Mouse (Mus musculus) v-Abl transformed pro-B cells (cell line): ENCODE data around the gene Ncbp3.

ENCODE experiments used
- in situ Hi-C, 2 experiments: fragments of 400-800 bp; cut with MboI; formaldehyde crosslinking; loops; one replicate each; pipeline ENCODE4 v1.15.1; 2025; ENCODE audit not compliant: unreplicated experiment in 2 of 2

The Ncbp3 gene

DNA sequence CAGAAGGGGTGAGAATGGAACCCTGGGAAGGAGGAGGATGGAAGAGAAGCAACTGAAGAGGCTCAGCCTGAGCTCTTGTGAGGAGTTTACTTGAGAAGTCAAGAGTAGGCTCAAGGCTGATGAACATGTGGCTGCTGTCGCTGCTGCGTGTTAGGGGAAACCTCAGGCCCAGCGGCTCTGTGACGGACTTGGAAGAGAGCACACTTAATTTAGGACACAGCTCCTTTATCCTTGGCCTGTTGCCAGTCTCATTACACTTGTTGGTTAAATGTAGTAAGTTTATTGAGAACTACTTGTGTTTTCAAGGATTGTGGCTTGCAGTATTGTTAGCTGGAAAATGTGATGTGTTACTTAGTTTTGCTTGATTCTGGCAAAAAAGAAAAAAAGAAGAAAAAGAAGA, 29.1 kb downstream of the Ncbp3 start:
- in situ Hi-C loops: loop anchor here in 1 of 2 experiments (10.0 kb wide), 1 partner anchor 118 kb away; the partner anchor contains the start of genes Ctns and Shpk

DNA sequence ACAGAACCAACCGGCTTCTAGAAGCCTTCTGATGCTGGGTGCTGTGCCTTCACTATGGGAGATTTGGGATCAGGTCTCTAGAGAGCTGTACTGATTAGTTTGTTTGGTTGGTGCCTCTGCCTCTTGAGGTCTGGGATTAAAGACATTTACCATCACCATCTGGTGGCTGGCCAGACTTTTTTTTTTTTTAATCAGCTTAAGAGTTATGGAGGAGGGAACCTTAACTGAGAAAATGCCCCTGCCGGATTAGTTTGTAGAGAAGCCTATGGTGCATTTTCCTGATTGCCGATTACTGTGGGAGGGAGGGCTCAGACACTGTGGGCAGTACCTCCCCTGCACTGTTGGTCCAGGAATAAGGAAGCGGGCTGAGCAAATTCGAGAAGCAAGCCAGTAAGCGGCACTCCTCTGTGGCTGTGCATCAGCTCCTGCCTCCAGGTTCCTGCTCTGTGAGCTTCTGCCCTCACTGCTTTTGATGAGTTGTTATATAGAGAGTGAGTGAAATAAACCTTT, 29.7 kb downstream of the Ncbp3 start:
- in situ Hi-C loops: loop anchor here in 1 of 2 experiments (10.0 kb wide), 1 partner anchor 118 kb away; the partner anchor contains the start of genes Ctns and Shpk

DNA sequence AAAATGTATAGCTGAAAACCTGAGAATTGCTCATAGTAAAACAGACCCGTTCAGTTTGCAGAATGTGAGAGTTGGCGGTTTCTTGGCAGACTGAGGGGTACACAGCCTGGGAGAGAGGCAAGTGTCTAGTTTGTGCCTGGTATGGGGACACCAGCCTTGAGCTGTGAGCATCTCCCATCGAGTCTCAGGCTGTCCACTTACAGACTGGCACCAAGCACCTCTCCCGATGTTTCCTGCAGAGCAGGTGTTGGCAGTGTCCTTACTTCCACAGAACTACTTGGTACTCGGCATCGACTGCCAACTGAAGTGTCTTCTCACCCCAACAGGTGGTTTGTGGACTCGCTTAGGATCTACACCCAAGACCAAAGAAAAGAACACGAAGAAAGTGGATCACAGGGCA, 31.0 kb downstream of the Ncbp3 start:
- in situ Hi-C loops: loop anchor here in 1 of 2 experiments (10.0 kb wide), 1 partner anchor 116 kb away; the partner anchor contains the start of genes Ctns and Shpk

DNA sequence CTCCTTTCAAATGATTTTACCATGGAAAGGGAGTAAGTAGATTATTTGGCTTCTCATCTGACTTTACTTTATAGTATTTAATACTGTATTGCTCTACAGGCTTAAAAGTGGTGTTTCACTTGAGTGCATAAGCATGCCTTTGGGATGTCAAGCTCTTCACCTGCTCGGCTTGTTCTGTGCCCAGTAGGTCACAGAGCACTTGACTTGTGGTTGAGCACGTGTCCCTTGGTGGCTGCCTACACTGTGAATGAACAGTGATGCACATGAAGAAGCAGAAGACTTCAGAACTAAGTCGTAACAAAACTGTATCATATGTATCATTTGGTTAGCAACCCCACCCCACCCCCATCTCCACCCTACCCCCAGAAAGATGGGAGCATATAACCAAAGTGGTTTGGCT, 32.7 kb downstream of the Ncbp3 start:
- in situ Hi-C loops: no loop called here

DNA sequence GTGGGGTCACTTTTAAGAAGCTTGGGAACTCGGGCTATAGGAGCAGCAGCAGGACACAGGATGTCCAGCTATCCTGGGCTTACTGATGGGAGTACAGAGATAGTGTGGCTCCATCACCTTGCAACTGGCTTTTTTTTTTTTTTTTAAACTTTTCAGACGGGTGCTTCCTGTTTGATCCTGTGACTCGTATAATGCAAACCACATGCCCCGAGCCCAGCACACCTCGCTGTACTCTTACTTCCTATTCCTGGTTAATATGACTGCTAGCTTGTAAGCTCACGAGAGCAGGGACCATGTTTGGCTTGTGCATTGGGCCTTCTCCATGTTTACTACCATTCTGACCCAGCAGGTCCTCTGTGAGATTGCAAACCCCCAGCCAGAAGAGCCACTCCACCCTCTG, 36.7 kb downstream of the Ncbp3 start:
- in situ Hi-C loops: no loop called here

- in situ Hi-C loops: no loop called here
These were observed 37.2 kb downstream of the Ncbp3 start for GRCm38 (mm10) chr11:73084804-73085231.

GRCm38 (mm10) chr11:73085391-73085790, 37.8 kb downstream of the Ncbp3 start:
- in situ Hi-C loops: no loop called here

DNA sequence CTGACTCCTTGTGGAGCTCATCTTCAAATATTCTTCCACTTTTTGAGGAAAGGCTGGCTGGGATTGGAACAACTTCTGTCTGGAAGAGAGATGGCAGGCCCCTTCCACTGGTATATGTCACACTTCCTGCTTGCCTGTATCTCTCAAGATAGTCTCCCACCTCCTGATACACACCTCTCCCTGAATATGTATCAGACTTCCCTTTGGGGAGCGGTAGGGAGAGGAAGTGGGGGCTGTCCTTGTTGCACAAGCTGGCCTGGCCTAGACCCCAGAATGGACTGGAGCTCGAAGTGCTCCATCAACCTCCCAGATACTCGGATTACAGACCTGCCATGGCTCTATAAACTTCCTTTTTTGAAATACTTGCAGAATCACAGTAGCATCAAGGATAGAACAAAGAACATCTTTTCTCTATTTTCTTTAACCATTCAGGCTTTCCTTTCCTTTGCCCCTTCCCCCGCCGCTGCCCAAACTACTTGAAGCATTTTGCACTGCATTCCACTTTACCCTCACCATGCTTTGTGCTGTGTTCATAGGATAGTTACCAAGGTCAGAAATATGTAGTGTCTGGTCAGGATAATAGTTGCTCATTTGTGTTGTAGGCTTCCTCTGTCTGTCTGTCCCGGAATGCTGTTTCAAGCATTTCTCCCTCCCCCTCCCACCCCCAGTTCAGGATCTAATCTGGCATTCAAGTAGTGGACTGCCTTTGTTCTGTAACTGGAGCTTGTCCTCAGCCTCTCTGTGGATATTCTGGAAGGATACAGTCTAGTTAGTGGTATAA, 40.3 kb downstream of the Ncbp3 start:
- in situ Hi-C loops: no loop called here

DNA sequence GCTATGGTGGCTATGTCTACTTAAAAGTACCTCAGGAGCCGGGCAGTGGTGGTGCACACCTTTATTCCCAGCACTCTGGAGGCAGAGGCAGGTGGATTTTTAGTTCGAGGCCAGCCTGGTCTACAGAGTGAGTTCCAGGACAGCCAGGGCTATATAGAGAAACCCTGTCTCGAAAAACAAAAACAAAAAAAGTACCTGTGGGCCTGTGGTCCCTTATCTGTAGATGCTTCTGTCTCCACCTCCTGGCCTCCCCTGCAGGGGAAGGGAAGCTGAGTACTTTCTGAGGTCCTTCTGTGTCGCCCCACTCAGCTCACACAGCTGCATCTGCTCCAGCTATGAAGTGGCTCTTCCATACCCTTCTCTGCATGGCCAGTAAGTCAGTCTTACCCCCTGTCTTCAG, 42.7 kb downstream of the Ncbp3 start, which contains the start of gene Itgae:
Gene Itgae, plus strand, starts transcription at position 301 of the 400 bp plus-strand sequence.
- in situ Hi-C loops: no loop called here

DNA sequence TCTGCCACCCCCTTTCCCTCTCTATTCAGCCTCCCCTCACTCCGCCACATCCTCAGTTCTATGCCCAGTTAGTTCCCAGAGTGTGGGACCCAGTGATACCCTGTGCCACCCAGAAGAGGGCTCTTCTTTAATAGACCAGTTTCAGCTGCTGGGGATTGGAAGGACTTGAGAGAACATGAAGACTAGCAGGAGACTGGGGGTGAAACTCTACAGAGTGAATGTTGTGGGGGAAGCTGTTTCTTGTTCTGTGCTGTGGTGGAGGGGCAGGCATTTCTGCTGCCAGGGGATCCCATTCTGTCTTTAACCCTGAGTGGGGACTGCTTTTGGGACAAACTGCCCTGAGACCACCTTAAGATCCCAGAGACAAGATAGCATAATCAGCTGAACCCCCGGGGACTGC, 43.2 kb downstream of the Ncbp3 start:
- in situ Hi-C loops: no loop called here

GRCm38 (mm10) chr11:73092057-73092456, 44.5 kb downstream of the Ncbp3 start:
- in situ Hi-C loops: no loop called here

DNA sequence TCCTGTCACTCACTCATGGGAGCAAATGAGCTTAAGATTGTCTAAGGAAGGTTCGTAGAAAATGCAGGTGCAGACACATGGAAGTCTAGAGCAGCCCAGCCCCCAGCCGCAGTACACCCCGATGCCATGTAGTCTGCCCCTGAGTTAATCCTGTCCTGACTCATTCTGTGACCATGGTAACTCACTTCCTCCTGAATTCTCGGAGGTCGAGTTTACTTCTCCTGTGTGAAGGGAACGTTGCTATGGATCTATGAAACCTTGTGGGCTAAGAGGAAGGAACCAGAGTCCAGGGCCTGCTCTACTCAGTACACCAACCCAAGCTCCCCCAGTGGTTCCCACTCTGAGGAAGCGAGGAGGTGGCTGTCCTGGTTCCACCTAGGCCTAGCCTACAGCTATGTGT, 45.3 kb downstream of the Ncbp3 start:
- in situ Hi-C loops: no loop called here

- in situ Hi-C loops: no loop called here
These were observed 46.8 kb downstream of the Ncbp3 start for GRCm38 (mm10) chr11:73094231-73094995.

- in situ Hi-C loops: no loop called here
These were observed 51.3 kb downstream of the Ncbp3 start for GRCm38 (mm10) chr11:73098860-73099259.

DNA sequence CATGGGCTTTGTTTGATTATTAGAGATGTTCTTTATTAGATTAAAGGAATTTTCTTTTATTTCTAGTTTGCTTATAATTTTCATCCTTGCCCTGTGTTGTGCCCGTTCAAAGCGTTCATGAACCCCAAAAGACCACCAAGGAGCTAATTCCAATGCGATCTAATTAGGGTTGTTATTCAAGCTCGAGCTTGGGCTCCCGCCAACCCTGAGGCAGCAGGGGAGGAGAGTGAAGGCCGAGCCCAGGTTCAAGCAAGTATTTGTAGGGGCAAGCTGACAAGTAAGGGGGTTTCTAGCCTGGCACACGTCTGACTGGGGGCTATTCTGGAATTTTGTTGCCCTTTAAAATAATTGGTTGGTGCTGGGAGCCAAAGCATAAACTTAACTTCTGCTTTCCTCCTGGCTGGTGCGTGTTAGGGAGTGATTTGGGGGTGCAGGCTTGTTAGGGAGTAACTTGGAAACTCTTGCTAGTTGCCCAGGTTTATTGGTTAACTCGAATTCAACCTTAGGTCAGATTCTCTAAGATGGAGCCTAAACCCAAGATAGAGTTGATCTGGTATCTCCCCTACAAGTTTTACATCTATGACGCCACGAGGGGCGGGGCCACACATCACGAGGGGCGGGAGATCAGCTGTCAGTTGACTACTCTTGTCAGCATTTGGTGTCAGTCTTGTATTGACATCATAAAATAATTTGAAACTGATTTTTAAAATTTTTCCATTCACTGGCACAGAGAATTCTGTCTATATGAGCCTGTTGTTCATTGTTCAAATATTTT, 52.6 kb downstream of the Ncbp3 start:
- in situ Hi-C loops: no loop called here

- in situ Hi-C loops: no loop called here
These were observed 53.7 kb downstream of the Ncbp3 start for GRCm38 (mm10) chr11:73101308-73101707.

DNA sequence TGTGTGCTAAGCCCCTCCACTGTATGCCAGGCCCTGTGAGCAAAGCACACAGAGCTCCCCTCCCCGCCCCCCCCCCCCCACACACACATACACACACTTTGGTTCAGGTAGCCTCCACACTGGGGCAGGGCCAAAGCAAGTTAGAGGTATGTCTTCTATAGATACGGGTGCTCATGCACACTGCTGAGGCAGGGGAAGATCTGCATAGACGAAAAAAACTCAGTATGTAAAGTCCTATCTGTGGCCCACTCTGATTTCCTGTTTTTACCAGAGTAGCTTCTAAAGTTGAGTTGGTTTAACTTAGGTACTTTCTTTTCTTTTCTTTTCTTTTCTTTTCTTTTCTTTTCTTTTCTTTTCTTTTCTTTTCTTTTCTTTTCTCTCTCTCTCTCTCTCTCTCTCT, 57.7 kb downstream of the Ncbp3 start:
- in situ Hi-C loops: loop anchor here (5.0 kb wide), 3 partner anchors 33 to 103 kb away; no protein-coding TSS in a partner anchor

GRCm38 (mm10) chr11:73107358-73107757, 59.8 kb downstream of the Ncbp3 start:
- in situ Hi-C loops: loop anchor here (5.0 kb wide), 3 partner anchors 35 to 105 kb away; no protein-coding TSS in a partner anchor

DNA sequence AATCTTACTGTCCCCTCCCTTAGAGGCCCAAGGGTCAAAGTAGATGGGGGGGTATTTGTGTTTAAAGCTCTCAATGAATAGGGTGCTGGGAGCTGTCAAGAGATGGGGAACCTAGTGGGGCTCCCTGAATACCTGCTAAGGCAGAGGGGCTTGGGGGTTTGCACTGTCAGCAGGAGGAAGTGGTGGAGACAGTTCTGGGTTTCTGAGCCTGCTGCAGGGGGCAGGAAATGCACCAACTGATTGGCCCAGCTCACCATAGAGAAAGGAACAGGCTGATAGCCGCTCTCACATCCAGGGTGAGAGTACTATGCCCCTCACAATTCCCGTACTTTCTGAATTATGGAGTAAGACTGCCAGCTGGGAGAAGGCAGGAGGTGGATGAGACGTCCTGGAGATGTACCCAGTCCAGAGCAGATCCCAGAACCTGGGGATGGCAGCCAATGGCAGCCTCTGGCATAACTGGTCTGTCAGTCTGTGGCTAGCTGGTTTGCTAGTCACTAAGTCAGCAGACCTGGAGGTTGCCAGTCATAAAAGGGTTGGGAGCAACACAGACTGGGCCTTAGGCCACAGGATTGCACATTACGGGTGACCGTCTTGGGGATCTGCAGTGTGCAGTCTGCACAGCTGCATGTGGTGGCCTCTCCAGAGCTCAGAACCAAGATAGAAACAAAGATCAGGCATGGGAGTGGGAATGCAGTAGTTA, 60.8 kb downstream of the Ncbp3 start:
- in situ Hi-C loops: loop anchor here (5.0 kb wide), 3 partner anchors 36 to 106 kb away; no protein-coding TSS in a partner anchor
